15 mouse cellular contexts compared by ENCODE assay signal in genomic region chr13:43250106-43250505, GRCm38 (mm10). TPM values are rescaled to one million over a fixed set of nuclear protein-coding genes. Genes with fewer than 3 reads are reported as not detected.
DNase-seq lines count a peak whose midpoint lies in the region; ATAC-seq and TF ChIP-seq lines count a peak whose summit lies in the region.
"Had no signal": no experiment of that assay in that cellular context is flagged by ENCODE, and none has a peak within 500 bp of the region (broad histone marks: within the 10 kb centered on the region; RNA-seq: fewer than 3 reads in every experiment).

No protein-coding gene starts in this region.

- 89% methylated on average over 9 of the region's 9 CpGs for WGBS in midbrain, embryonic 11.5 days
- 91% methylated on average over 9 of the region's 9 CpGs for WGBS in midbrain, embryonic 15.5 days
- WGBS in small intestine, adult 2 months: 74% methylated on average over 9 of the region's 9 CpGs
- 83% methylated on average over 9 of the region's 9 CpGs for WGBS in neural tube, embryonic 15.5 days

- H3K4me3 ChIP-seq in midbrain, embryonic 11.5 days (ENCODE audit: low read depth, low read length): no peak overlapping the region
- H3K4me3 ChIP-seq in midbrain, embryonic 15.5 days: no peak overlapping the region
- peak overlapping the region in 1 of 3 experiments; percentile 20 for H3K4me3 ChIP-seq in CH12.LX (replicated peaks in 1 of 3; ENCODE audit: low read depth in 2 of 3, low read length in 2 of 3, poor library complexity in 1 of 3)
- 0 out of 2 replicates have a peak overlapping the region, but pooled peaks have one; percentile 1 for H3K4me3 ChIP-seq in small intestine, adult 2 months (ENCODE audit: low read depth, low read length)
- no peak overlapping the region for H3K4me3 ChIP-seq in neural tube, embryonic 15.5 days (replicated peaks)
- H3K4me3 ChIP-seq: erythroblast, embryonic 14.5 days; heart, embryonic 13.5 days; limb, embryonic 12.5 days had no signal

- H3K36me3 ChIP-seq in midbrain, embryonic 11.5 days (ENCODE audit: control insufficient read depth, insufficient read depth, low read length): no peaks in the 10 kb centered on the region
- H3K36me3 ChIP-seq in midbrain, embryonic 15.5 days (replicated peaks): no peaks in the 10 kb centered on the region
- H3K36me3 ChIP-seq in CH12.LX (replicated peaks in 1 of 2; ENCODE audit: control insufficient read depth in 1 of 2, insufficient read depth in 1 of 2, low read length in 1 of 2): no peaks in the 10 kb centered on the region
- H3K36me3 ChIP-seq in small intestine, adult 2 months (ENCODE audit: control insufficient read depth, insufficient read depth, low read length): no peaks in the 10 kb centered on the region
- H3K36me3 ChIP-seq in neural tube, embryonic 15.5 days: peaks cover 4% of the 10 kb centered on the region; the same call in 1 of the 2 replicates
- H3K36me3 ChIP-seq: limb, embryonic 12.5 days had no signal

- no peak overlapping the region for H3K4me2 ChIP-seq in midbrain, embryonic 11.5 days
- H3K4me2 ChIP-seq in midbrain, embryonic 15.5 days: no peak overlapping the region
- peak overlapping the region; percentile 60 for H3K4me2 ChIP-seq in CH12.LX (ENCODE audit: insufficient read depth, low read depth, poor library complexity, severe bottlenecking)
- H3K4me2 ChIP-seq in neural tube, embryonic 15.5 days: no peak overlapping the region
- H3K4me2 ChIP-seq: heart, embryonic 13.5 days; limb, embryonic 12.5 days had no signal

- TF ChIP-seq POLR2A in CH12.LX (IDR thresholded peaks at IDR 0.05; ENCODE audit: low read depth, low read length): no peak
- no peak for TF ChIP-seq POLR2A in small intestine, adult 2 months (IDR thresholded peaks at IDR 0.05; ENCODE audit: low read depth, low read length)

- TF ChIP-seq EP300 in CH12.LX (IDR thresholded peaks at IDR 0.05; ENCODE audit: low read length): no peak; the same call in 1 of the 2 replicates

- TF ChIP-seq RAD21 in CH12.LX (IDR thresholded peaks at IDR 0.05; ENCODE audit: low read depth, low read length): no peak

- no peaks in the 10 kb centered on the region for H3K9me3 ChIP-seq in midbrain, embryonic 11.5 days (ENCODE audit: control insufficient read depth, low read length)
- no peaks in the 10 kb centered on the region for H3K9me3 ChIP-seq in midbrain, embryonic 15.5 days
- H3K9me3 ChIP-seq in CH12.LX (replicated peaks; ENCODE audit: low read length): no peaks in the 10 kb centered on the region
- no peaks in the 10 kb centered on the region for H3K9me3 ChIP-seq in neural tube, embryonic 15.5 days (replicated peaks)
- H3K9me3 ChIP-seq: heart, embryonic 13.5 days; limb, embryonic 12.5 days had no signal

- ATAC-seq in midbrain, embryonic 11.5 days (ENCODE audit: low FRiP score): no peak
- no peak for ATAC-seq in midbrain, embryonic 15.5 days (replicated peaks)
- ATAC-seq in inflammation-experienced regulatory T-cells, adult 6 months: peak; percentile 42
- no peak for ATAC-seq in neural tube, embryonic 15.5 days (ENCODE audit: low FRiP score)
- ATAC-seq: intestine, embryonic 16.5 days had no signal

- TF ChIP-seq CTCF in CH12.LX (conservative IDR thresholded peaks at IDR 0.05 in 1 of 2, IDR thresholded peaks at IDR 0.05 in 1 of 2; ENCODE audit: low read depth in 2 of 2, low read length in 2 of 2): no peak
- no peak for TF ChIP-seq CTCF in small intestine, adult 2 months (IDR thresholded peaks at IDR 0.05; ENCODE audit: extremely low read depth, insufficient read length, insufficient replicate concordance, low read depth, low read length)

- H3K27ac ChIP-seq in midbrain, embryonic 11.5 days (ENCODE audit: low read depth, low read length): no peak overlapping the region
- H3K27ac ChIP-seq in midbrain, embryonic 15.5 days: no peak overlapping the region
- H3K27ac ChIP-seq in CH12.LX (ENCODE audit: insufficient read depth, low read depth): no peak overlapping the region
- H3K27ac ChIP-seq in small intestine, adult 2 months (ENCODE audit: insufficient read depth, low read depth, low read length): no peak overlapping the region
- H3K27ac ChIP-seq in neural tube, embryonic 15.5 days (replicated peaks): no peak overlapping the region
- H3K27ac ChIP-seq: heart, embryonic 13.5 days; limb, embryonic 12.5 days had no signal

- H3K27me3 ChIP-seq in midbrain, embryonic 11.5 days (ENCODE audit: control insufficient read depth, insufficient read depth, low read length): no peaks in the 10 kb centered on the region
- no peaks in the 10 kb centered on the region for H3K27me3 ChIP-seq in midbrain, embryonic 15.5 days (replicated peaks)
- no peaks in the 10 kb centered on the region for H3K27me3 ChIP-seq in CH12.LX (replicated peaks)
- H3K27me3 ChIP-seq in small intestine, adult 2 months (ENCODE audit: control insufficient read depth, insufficient read depth, low read length): no peaks in the 10 kb centered on the region
- H3K27me3 ChIP-seq in neural tube, embryonic 15.5 days (replicated peaks): no peaks in the 10 kb centered on the region
- H3K27me3 ChIP-seq: heart, embryonic 13.5 days; limb, embryonic 12.5 days had no signal

- H3K79me2 ChIP-seq in CH12.LX (replicated peaks; ENCODE audit: control insufficient read depth, extremely low read depth, insufficient read depth, poor library complexity, severe bottlenecking): no peaks in the 10 kb centered on the region

- no peak overlapping the region for H3K9ac ChIP-seq in midbrain, embryonic 11.5 days (ENCODE audit: low read length)
- no peak overlapping the region for H3K9ac ChIP-seq in midbrain, embryonic 15.5 days
- H3K9ac ChIP-seq in CH12.LX (ENCODE audit: insufficient read depth, low read depth): no peak overlapping the region
- H3K9ac ChIP-seq in neural tube, embryonic 15.5 days (replicated peaks): no peak overlapping the region
- H3K9ac ChIP-seq: heart, embryonic 13.5 days; limb, embryonic 12.5 days had no signal

- H3K4me1 ChIP-seq in midbrain, embryonic 11.5 days (ENCODE audit: control insufficient read depth, insufficient read depth, low read length): peaks cover 3% of the 10 kb centered on the region; the same call in 1 of the 2 replicates
- no peaks in the 10 kb centered on the region for H3K4me1 ChIP-seq in midbrain, embryonic 15.5 days
- H3K4me1 ChIP-seq in CH12.LX (ENCODE audit: control insufficient read depth in 1 of 2, insufficient read depth in 2 of 2): peaks cover 7 to 46% of the 10 kb centered on the region in 2 experiments
- H3K4me1 ChIP-seq in small intestine, adult 2 months (ENCODE audit: control insufficient read depth, insufficient read depth, insufficient read length, low read length): peaks cover 5% of the 10 kb centered on the region; the same call in 1 of the 2 replicates
- no peaks in the 10 kb centered on the region; the same call in 1 of the 2 replicates for H3K4me1 ChIP-seq in neural tube, embryonic 15.5 days

- peak; percentile 35 for DNase-seq in midbrain, embryonic 11.5 days (ENCODE audit: low spot score, missing footprints)
- peak; percentile 64 for DNase-seq in CH12.LX (ENCODE audit: extremely low read depth)
- no peak for DNase-seq in layer of hippocampus, adult 9-10 months (ENCODE audit: low spot score)
- DNase-seq: adrenal gland, adult 8-10 months; cerebellum, adult 8-10 months; embryo, embryonic 11 days; gastrocnemius, postnatal 25 days had no signal

- dilution Hi-C loops in CH12.LX (cut with MboI; ENCODE audit: extremely low pct_ligation_motif_present, extremely low pct_unique_long_range_greater_than_20kb, low sequenced_read_pairs): no loop called here

- in situ Hi-C loops in CH12.LX (cut with MboI; ENCODE audit: low pct_ligation_motif_present, low pct_unique_long_range_greater_than_20kb, low sequenced_read_pairs): no loop called here

TF ChIP-seq in CH12.LX, 34 proteins besides CTCF, POLR2A, EP300 and RAD21:
- TF ChIP-seq MXI1 (IDR thresholded peaks at IDR 0.05; ENCODE audit: low read depth, low read length): peak; percentile 46; the same call in 1 of the 2 replicates
- peak; percentile 10; the same call in 1 of the 2 replicates for TF ChIP-seq MEF2A (IDR thresholded peaks at IDR 0.05; ENCODE audit: borderline replicate concordance, low read depth, low read length)
- peak; percentile 82 for TF ChIP-seq BHLHE40 (IDR thresholded peaks at IDR 0.05; ENCODE audit: low read depth, low read length)
- TF ChIP-seq MAZ (IDR thresholded peaks at IDR 0.05; ENCODE audit: low read depth, low read length): 0 out of 2 replicates have a peak, but pooled peaks have one; percentile 30
- TF ChIP-seq NRF1 (IDR thresholded peaks at IDR 0.05; ENCODE audit: low read depth, low read length): no peak
- peak; percentile 11; the same call in 1 of the 2 replicates for TF ChIP-seq TCF12 (IDR thresholded peaks at IDR 0.05; ENCODE audit: low read depth, low read length)
- no peak for TF ChIP-seq E2F4 (IDR thresholded peaks at IDR 0.05; ENCODE audit: insufficient replicate concordance, low read depth, low read length)
- TF ChIP-seq ETS1 (conservative IDR thresholded peaks at IDR 0.05; ENCODE audit: low read depth, low read length): peak; percentile 68

RNA-seq across cellular contexts. Expression of gene Gfod1, which starts 53.9 kb away (rescaled TPM):
- 0.53 and 0.77 TPM in 2 replicates for polyA plus RNA-seq in midbrain, embryonic 11.5 days (2014; fragmentation: Nextera tagmentation; extraction: Ambion mirVana)
- polyA plus RNA-seq in midbrain, embryonic 15.5 days (2015; fragmentation: Nextera tagmentation; extraction: Ambion mirVana): 2.4 and 2.9 TPM in 2 replicates
- total RNA-seq in CH12.LX (2012; rRNA removed): 0.30 and 0.46 TPM in 2 replicates
- total RNA-seq in CH12.LX (2014; rRNA removed): 0.12 and 0.70 TPM in 2 replicates
- polyA plus RNA-seq in CH12.LX (2012; ENCODE audit: insufficient read length, low read depth): 0.36 and 0.49 TPM in 2 replicates
- 1 to 10 TPM; 3.6 to 4.8 (median 4.6) TPM for polyA plus RNA-seq in inflammation-experienced regulatory T-cells, adult 6 months (2017; shearing (Covaris generic))
- polyA plus RNA-seq in small intestine, adult 2 months (2012; rRNA removed): 1.8 and 4.3 TPM in 2 replicates
- 1.9 and 2.7 TPM in 2 replicates for polyA plus RNA-seq in neural tube, embryonic 15.5 days (2015; fragmentation: Nextera tagmentation; extraction: Ambion mirVana)
